Mouse (Mus musculus): ENCODE data around the gene Il16. TPM values are rescaled to one million over a fixed set of nuclear protein-coding genes. Genes with fewer than 3 reads are reported as not detected.

Gene Il16
- polyA plus RNA-seq, 1 experiment from 2014 or later: 2.0 TPM

DNA sequence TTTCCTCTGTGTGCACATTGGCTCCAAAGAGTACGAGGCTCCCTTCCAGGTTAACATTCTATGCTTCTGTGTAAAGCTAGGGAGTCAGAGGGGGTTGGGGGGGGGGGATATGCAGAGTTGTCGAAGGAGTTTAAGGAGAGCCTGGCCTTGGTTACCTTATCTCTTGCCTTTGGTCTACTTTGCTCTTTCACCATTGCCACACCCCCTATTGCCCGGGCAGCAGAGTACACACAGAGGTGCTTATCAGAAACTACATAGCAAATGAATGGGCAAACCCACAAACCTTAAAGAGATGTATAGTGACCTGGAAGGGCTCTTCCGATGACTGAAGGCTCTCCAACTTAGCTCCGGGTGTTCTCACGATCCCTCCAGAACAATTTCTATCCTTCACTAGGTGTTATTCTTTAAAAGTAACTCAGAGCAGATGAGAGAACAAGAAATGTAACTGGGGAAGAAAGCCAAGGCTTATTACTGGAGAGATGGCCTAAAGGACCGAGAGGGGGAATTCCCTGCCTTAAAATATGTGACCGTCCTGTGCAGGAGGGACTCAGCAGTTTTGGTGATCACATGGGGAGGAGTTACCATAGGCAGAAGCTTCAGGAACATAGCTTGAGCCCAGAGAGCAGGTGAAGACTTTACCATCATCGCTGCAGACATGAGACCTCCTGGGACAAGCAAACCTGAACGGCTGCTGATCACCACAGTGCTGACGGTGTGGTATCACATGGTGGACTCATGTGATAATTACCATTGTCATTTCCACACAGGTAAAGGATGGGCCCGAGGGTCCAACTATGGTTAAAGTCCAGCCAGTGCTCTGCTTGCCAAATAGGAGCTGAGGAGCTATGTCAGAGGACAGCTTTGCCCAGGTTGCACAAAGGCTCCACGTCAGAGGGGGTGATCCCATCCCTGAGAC lies 146.3 kb downstream of the Il16 start:
- Histone ChIP-seq H3K27me3 (ENCODE audit: insufficient read depth, poor library complexity, severe bottlenecking) (no peaks in the 10 kb centered on the region), H3K36me3 (no peaks in the 10 kb centered on the region), H3K4me3 (no peak overlapping the region), H3K27ac (no peak overlapping the region), H3K9me3 (no peaks in the 10 kb centered on the region), H3K4me1 (peaks cover 7% of the 10 kb centered on the region; the same call in 1 of the 2 replicates)
- WGBS: 71% methylated on average over 13 of the region's 13 CpGs
- DNase-seq (ENCODE audit: low spot score): no peak

DNA sequence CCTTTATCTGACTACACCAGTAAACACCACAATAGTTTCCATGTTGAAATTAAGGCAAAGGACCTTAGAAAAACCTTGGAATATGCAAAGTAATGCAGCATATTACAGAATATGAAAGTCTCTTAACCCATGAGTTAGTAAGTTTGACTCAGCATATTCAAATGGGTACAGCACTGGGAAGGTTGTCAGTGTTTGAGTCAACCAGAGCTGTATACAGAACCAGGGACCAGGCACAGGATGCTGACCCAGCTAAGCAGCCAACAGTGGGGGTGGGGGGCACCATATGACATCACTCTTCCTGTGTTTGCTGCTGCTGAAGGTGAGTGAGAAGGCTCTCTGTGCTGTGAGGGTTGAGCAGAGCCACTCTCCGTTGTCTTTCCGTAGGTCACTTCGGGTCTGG lies 148.5 kb downstream of the Il16 start:
- DNase-seq (ENCODE audit: low spot score): no peak
- H3K36me3 ChIP-seq: no peaks in the 10 kb centered on the region
- H3K27me3 ChIP-seq (ENCODE audit: insufficient read depth, poor library complexity, severe bottlenecking): no peaks in the 10 kb centered on the region
- H3K9me3 ChIP-seq: no peaks in the 10 kb centered on the region
- no peak overlapping the region for H3K27ac ChIP-seq
- H3K4me3 ChIP-seq: no peak overlapping the region
- WGBS: 81% methylated on average over 3 of the region's 3 CpGs
- H3K4me1 ChIP-seq: peaks cover 7% of the 10 kb centered on the region; the same call in 1 of the 2 replicates

DNA sequence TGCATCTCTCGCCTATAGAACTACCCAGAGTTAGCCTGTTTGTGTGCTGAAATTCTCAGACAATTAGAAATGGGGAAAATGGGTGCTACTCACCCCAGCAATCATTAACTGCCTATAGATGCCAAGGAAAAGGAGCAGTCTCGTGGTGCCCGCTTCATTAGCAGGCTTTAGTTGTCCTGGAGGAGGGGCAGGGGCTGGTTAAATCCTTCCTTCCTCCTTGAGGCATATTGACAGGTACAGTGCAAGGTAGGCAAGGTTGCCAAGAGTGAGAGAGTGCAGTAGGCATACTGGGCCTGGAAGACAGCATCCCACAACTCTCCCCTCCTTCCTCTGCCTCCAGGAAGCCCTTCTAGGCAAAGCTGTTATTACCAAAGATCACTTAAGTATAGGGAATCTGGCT lies 151.5 kb downstream of the Il16 start:
- DNase-seq (ENCODE audit: low spot score): no peak
- H3K36me3 ChIP-seq: no peaks in the 10 kb centered on the region
- WGBS: 82% methylated on average over 3 of the region's 3 CpGs
- H3K4me1 ChIP-seq: peaks cover 3% of the 10 kb centered on the region; the same call in 1 of the 2 replicates
- no peak overlapping the region for H3K4me3 ChIP-seq
- no peak overlapping the region for H3K27ac ChIP-seq
- no peaks in the 10 kb centered on the region for H3K27me3 ChIP-seq (ENCODE audit: insufficient read depth, poor library complexity, severe bottlenecking)
- no peaks in the 10 kb centered on the region for H3K9me3 ChIP-seq

Other genes with a start within 250 kb of the Il16 start
- 0.21 and 0.35 TPM in 2 replicates for gene Tmc3, start 160.8 kb downstream of the Il16 start, polyA plus RNA-seq (2016; fragmentation: Nextera tagmentation; extraction: Ambion mirVana)
- 28.9 and 31.9 TPM in 2 replicates for gene Stard5, start 113.8 kb downstream of the Il16 start, polyA plus RNA-seq (2016; fragmentation: Nextera tagmentation; extraction: Ambion mirVana)
- gene Cfap161, start 49.2 kb upstream of the Il16 start, polyA plus RNA-seq (2016; fragmentation: Nextera tagmentation; extraction: Ambion mirVana): 1.1 and 3.7 TPM in 2 replicates
- gene Tlnrd1, start 138.6 kb upstream of the Il16 start, polyA plus RNA-seq (2016; fragmentation: Nextera tagmentation; extraction: Ambion mirVana): 12.5 and 20.4 TPM in 2 replicates
- 93.8 and 103 TPM in 2 replicates for gene Mesd, start 138.7 kb upstream of the Il16 start, polyA plus RNA-seq (2016; fragmentation: Nextera tagmentation; extraction: Ambion mirVana)

Measured in heart, embryonic 10.5 days (tissue).